Mouse (Mus musculus) G1E (cell line): ENCODE results near the gene Map1a.

Experiments
- CTCF ChIP-seq: IDR thresholded peaks from 2 replicates; pipeline ENCODE4 v1.5.1; 2012; ENCODE audit warnings: low read depth, low read length, inconsistent platforms, mixed read lengths
- GATA1 ChIP-seq: IDR thresholded peaks from 2 replicates; pipeline ENCODE4 v1.6.1; 2012; ENCODE audit warnings: borderline replicate concordance, low read length, inconsistent platforms, mixed read lengths
- GATA2 ChIP-seq: IDR thresholded peaks from 2 replicates; pipeline ENCODE4 v1.6.1; 2012; ENCODE audit warnings: low read depth, low read length, inconsistent platforms, borderline replicate concordance
- POLR2AphosphoS5 ChIP-seq: IDR thresholded peaks from 2 replicates; pipeline ENCODE4 v1.6.1; 2012; ENCODE audit warnings: low read depth, low read length, inconsistent platforms; ENCODE audit not compliant: insufficient replicate concordance
- TAL1 ChIP-seq: conservative IDR thresholded peaks from 2 replicates; pipeline ENCODE4 v1.6.1; 2012; ENCODE audit warnings: low read depth, low read length, inconsistent platforms, mixed read lengths

- no peak for TF ChIP-seq CTCF
- TF ChIP-seq POLR2AphosphoS5, result no peak
- no peak for TF ChIP-seq TAL1
- no peak for TF ChIP-seq GATA1
- no peak for TF ChIP-seq GATA2
These were observed 65.0 kb downstream of the Map1a start for GRCm38 (mm10) chr2:121354378-121354777.
